Mouse (Mus musculus) gonadal fat pad, adult 2 months (tissue): Measurements from ENCODE around the gene Cox7a1. TPM values are rescaled to one million over a fixed set of nuclear protein-coding genes. Genes with fewer than 3 reads are reported as not detected.

Experiments used
- DNase-seq: peaks from one replicate; pipeline ENCODE4 v3.0.0-alpha.2; 2012; ENCODE audit warnings: low read depth
- polyA plus RNA-seq: library from polyadenylated mRNA; depleted of rRNA; stranded (reverse); fragments of >200 nt; gene quantifications from 2 replicates; pipeline ENCODE4 v1.2.3, GENCODE M21; 2012; rRNA removed

Cox7a1 gene
- polyA plus RNA-seq, 1 experiment, result 16.8 TPM

DNA sequence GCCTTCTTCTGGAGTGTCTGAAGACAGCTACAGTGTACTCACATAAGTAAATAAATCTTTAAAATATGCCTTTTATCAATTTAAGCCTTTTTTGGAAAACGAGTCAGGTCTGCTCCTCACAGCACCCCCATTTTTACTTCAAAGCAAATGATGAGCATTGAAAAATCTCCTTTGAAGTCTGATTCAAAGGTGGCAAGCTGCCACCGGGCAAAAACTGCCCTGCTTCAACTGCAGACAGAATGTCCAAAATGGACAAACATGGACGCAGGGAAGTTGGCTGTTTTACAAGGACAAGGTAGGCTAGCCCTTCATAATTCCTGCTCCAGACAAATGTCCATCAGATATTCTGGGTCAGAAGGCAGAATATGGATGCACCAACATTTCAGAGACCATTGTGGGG, 37.5 kb downstream of the Cox7a1 start:
- no peak for DNase-seq

DNA sequence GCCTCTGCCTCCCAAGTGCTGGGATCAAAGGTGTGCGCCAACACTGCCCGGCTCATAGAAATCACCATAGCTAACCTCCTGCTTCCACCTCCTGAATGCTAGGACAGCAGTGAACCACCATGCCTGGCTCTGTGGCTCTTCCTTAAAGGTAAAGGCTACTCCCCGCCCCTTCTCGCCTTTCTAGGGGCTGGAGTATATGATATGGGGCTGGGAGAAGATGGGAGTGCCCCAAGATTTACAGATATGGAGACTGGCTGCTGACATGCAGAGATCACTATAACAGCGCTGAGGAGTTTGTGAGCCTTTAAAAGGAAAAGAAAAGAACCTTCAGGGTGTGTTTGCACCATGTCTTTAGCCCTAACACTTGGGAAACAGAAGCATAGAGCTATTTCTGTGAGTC, 38.3 kb downstream of the Cox7a1 start:
- no peak for DNase-seq

DNA sequence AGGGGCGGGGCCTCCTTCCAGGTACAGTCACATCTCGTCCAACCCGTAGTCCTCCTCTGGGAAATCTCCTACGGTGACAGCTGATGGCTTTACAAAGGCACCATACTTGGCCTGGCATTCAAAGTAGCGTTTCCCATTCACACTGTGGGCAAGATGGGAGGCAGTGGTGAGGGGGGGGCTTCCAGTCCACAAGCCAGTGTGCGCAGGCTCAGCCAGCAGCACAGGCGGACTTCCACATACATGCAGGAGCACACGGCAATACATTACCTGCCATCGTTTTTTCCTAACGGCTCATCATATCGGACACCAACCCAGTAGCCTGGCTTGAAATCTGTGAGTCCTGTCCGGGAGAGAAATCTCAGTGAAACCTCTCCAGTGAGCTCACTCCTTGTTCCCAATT, 40.3 kb downstream of the Cox7a1 start:
- DNase-seq, result no peak

DNA sequence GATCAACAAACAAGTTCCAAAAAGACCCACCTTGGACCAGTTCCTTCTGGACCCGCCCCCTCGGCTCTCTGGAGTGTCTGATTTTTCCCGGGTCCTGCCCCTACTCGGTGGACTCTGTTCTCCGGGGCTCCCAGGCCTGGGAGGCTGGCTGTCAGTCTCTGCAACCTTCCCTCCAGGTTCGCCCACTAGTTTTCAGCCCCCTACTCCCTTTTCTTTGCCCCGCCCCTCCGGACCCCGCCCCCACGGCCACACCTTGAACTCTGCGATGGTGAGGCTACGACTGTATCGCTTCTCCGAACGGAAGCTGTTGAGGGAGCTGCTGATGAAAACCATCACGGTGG, 47.4 kb downstream of the Cox7a1 start:
- no peak for DNase-seq

DNA sequence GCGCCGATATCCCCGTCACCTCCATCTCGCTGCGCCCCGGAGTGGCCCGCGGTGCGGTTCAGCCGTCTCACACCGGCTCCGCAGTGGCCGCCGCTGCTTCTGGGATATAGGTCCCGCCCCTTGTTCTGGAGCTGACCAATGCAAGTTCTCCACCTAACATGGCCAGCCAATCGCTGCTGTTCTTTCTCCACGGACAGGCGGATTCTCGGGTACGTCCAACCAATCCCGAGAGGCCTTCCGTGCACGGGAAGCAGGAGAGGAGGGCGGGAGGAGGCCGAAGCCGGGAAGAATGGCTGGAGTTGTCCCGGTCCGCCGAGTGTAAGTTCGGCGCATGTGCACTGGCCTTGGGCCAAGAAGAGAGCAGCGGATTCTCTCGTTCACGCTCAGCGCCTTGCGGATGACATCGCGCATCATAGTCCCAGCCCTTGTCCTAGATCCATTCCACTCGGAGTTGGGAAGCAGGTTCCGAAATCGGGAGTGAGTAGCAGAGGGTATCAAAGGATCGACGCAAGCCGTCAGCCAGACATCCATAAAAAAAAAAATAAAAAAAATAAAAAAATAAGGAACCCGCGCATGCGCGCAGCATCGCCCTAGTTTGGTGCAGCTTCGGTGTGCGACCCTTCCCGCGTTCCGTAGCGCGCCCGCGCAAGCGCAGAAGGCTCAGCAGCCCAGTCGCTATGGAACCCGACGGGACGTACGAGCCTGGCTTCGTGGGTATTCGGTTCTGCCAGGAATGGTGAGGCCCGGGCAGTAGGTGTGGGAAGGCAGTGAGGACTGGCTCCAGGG, 47.9 kb downstream of the Cox7a1 start, which contains the start of the genes Polr2i and Tbcb:
Gene Polr2i (plus strand): TSS at position 280 of the 786 bp plus-strand sequence.
Gene Tbcb (minus strand): TSS at position 604 of the 786 bp plus-strand sequence.
- peak; percentile 89 for DNase-seq

DNA sequence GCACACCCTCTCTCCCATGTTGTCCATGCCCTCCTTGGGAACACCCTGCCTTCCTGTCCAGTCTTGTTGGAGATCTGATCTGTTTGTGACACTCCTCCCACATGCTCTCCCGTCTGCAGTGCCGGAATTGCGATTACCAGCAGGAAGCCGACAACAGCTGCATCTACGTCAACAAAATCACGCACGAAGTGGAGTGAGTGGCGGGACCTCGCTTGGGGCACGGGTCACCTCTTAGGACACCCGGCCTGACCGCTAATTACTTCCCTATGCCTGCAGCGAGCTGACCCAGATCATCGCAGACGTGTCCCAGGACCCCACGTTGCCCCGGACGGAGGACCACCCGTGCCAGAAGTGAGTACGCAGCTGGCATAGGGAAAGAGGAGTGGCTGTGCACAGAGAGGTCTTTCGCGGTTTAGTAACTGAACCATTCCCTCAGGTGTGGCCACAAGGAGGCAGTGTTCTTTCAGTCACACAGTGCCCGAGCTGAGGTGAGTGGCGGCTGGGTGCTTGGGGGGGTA, 48.7 kb downstream of the Cox7a1 start:
- DNase-seq, result no peak

DNA sequence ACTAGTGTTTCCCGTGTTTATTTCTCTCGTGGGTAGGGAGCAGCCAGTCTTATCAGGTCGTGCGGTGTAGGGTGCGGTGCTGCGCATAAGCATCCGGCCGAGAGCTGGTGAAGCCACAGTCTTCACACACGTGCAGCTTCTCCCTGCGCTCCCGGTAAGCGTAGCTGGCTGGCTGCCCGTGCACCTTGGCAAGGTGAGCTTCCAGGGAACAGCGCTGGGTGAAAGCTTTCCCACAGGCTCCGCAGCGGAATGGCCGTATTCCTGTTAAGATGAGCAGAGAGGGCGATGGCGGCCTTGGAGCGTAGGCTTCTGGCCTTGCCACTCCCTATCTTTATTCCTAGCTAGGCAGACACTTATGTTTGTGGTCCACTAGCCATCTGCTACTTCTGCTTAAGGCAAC, 49.4 kb downstream of the Cox7a1 start:
- no peak for DNase-seq

DNA sequence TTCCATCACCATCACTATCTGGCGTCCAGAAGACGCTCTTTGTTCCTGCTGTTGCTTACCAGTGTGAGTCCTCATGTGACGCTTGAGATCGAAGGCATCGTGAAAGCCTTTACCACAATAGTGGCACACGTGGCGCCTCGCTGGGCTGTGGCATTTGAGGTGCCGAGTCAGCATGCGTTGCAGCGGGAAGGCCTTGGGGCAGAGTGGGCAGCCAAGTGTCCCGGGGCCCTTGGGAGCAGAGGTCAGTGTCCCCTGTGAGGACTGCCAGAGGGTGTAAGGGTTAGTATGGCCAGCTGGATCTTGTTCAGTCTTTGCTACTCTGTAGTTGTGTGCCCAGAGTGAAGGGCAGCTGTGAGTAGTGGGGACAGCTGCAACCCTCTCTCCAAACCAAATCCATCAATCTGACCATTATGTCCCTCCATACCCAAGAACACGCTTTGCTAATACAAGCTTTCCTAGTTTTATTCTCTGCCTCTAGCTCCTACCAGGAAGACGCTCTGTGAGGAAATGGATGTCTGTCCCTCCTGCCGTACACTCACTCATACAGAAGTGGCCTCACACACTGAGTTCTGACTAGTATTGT, 50.4 kb downstream of the Cox7a1 start:
- DNase-seq, result no peak

DNA sequence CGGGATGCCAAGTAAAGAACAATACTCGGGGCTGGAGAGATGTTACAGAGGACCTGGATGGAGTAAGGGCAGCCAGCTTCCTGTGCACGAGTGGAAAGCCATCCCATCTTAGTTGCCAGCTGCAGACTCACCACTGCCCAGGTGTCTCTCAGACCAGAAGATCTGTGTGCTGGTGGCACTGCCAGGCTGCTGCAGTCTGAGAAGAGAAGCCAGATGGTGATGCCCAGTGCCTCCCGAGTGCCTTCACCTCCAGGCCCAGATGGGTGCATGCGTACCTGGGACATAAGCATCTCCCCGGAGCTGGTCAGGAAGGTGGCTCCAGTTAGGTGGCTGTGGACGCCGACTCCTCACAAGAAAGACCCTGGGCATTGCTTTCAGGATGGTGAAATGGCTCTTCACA, 51.1 kb downstream of the Cox7a1 start:
- DNase-seq, result no peak

DNA sequence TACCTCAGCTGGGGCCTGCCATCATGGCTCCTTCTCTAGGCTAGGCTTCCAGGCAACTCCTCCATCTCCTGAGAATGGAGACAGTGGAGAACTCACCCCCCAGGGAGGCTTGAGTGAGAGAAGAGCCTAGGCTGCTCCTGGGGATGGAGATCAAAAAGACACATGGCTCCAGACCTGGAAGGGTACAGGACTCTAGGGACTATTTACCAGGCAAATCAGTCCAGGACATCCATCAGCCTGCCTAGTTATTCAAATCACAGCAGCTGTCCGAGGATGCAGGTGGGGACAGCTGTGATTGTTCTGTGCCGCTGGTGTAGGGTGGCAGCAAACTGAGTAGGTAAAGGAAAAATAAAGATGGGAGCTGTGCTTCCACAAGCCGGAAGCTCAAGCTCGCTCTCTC, 51.7 kb downstream of the Cox7a1 start, which contains the start of gene Ovol3:
Gene Ovol3 (minus strand): TSS at position 101 of the 400 bp plus-strand sequence.
- no peak for DNase-seq

Other genes starting within 250 kb of the Cox7a1 start
- gene Zfp74, start 230.1 kb upstream of the Cox7a1 start, polyA plus RNA-seq, result 5.4 and 5.7 TPM in 2 replicates
- 4.4 and 5.2 TPM in 2 replicates for gene Zfp568, start 200.2 kb upstream of the Cox7a1 start, polyA plus RNA-seq
- gene Zfp14, start 132.8 kb upstream of the Cox7a1 start, polyA plus RNA-seq, result 5.3 and 6.1 TPM in 2 replicates
- gene Zfp82, start 111.2 kb upstream of the Cox7a1 start, polyA plus RNA-seq, result 0.11 and 0.27 TPM in 2 replicates
- gene Gm26920, start 93.7 kb upstream of the Cox7a1 start, polyA plus RNA-seq, result 0.15 and 0.46 TPM in 2 replicates
- gene Zfp566, start 93.6 kb upstream of the Cox7a1 start, polyA plus RNA-seq, result 2.9 and 3.0 TPM in 2 replicates
- 16.3 and 16.5 TPM in 2 replicates for gene Zfp260, start 89.4 kb upstream of the Cox7a1 start, polyA plus RNA-seq
- gene Zfp382, start 62.2 kb upstream of the Cox7a1 start, polyA plus RNA-seq, result 0.82 and 2.0 TPM in 2 replicates
- gene Zfp146, start 14.4 kb upstream of the Cox7a1 start, polyA plus RNA-seq, result 16.4 and 18.3 TPM in 2 replicates
- gene Capns1, start 14.7 kb downstream of the Cox7a1 start, polyA plus RNA-seq, result 854 and 1,031 TPM in 2 replicates
- gene Polr2i, start 47.8 kb downstream of the Cox7a1 start, polyA plus RNA-seq, result 127 and 134 TPM in 2 replicates
- gene Tbcb, start 48.1 kb downstream of the Cox7a1 start, polyA plus RNA-seq, result 63.0 and 64.8 TPM in 2 replicates
- not detected in 2 replicates for gene Ovol3, start 51.6 kb downstream of the Cox7a1 start, polyA plus RNA-seq
- 0.96 and 1.3 TPM in 2 replicates for gene Thap8, start 96.0 kb downstream of the Cox7a1 start, polyA plus RNA-seq
- gene Wdr62, start 96.3 kb downstream of the Cox7a1 start, polyA plus RNA-seq, result 28.2 and 30.8 TPM in 2 replicates
- gene Clip3, start 107.6 kb downstream of the Cox7a1 start, polyA plus RNA-seq, result 6.3 and 12.5 TPM in 2 replicates
- gene Alkbh6, start 124.6 kb downstream of the Cox7a1 start, polyA plus RNA-seq, result 102 and 105 TPM in 2 replicates
- 5.4 and 7.2 TPM in 2 replicates for gene Syne4, start 130.7 kb downstream of the Cox7a1 start, polyA plus RNA-seq
- gene E130208F15Rik, start 137.6 kb downstream of the Cox7a1 start, polyA plus RNA-seq, result 1.1 and 1.7 TPM in 2 replicates
- 16.8 and 17.2 TPM in 2 replicates for gene Sdhaf1, start 139.8 kb downstream of the Cox7a1 start, polyA plus RNA-seq
- 2.6 and 3.8 TPM in 2 replicates for gene Lrfn3, start 178.6 kb downstream of the Cox7a1 start, polyA plus RNA-seq
- 156 and 182 TPM in 2 replicates for gene Tyrobp, start 229.6 kb downstream of the Cox7a1 start, polyA plus RNA-seq
- gene Hcst, start 235.7 kb downstream of the Cox7a1 start, polyA plus RNA-seq, result 6.8 and 10.8 TPM in 2 replicates
- gene Nfkbid, start 237.6 kb downstream of the Cox7a1 start, polyA plus RNA-seq, result 1.8 and 2.6 TPM in 2 replicates